Mouse (Mus musculus): ENCODE data around the gene 1700020L24Rik.

DNA sequence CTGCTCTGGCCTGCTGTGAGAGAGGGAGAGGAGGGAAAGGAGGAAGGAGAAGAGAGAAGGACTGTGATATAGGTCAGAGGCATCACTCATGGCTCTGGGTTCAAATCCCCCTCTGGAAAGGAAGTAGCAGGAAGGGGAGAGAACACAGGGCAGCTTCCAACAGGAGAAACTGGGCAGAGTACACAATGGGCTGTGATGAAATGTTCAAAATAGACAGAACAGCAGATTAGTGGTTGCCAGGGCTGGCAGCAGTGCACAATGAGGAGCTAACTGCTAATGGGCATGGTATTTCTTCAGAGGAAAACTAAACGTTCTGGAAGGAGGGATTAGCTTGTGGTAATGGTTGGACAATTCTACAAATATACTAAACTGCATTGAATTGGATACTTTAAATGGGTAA lies 13.1 kb downstream of the 1700020L24Rik start:
- TF ChIP-seq CTCF (IDR thresholded peaks at IDR 0.05; ENCODE audit: low read depth, low read length) (no peak), POLR2A (IDR thresholded peaks at IDR 0.05; ENCODE audit: insufficient read depth, low read length) (no peak), EP300 (IDR thresholded peaks at IDR 0.05; ENCODE audit: insufficient read depth, low read depth, low read length) (no peak)
